ENCODE assay signal across 8 mouse cellular contexts in the genomic region with DNA sequence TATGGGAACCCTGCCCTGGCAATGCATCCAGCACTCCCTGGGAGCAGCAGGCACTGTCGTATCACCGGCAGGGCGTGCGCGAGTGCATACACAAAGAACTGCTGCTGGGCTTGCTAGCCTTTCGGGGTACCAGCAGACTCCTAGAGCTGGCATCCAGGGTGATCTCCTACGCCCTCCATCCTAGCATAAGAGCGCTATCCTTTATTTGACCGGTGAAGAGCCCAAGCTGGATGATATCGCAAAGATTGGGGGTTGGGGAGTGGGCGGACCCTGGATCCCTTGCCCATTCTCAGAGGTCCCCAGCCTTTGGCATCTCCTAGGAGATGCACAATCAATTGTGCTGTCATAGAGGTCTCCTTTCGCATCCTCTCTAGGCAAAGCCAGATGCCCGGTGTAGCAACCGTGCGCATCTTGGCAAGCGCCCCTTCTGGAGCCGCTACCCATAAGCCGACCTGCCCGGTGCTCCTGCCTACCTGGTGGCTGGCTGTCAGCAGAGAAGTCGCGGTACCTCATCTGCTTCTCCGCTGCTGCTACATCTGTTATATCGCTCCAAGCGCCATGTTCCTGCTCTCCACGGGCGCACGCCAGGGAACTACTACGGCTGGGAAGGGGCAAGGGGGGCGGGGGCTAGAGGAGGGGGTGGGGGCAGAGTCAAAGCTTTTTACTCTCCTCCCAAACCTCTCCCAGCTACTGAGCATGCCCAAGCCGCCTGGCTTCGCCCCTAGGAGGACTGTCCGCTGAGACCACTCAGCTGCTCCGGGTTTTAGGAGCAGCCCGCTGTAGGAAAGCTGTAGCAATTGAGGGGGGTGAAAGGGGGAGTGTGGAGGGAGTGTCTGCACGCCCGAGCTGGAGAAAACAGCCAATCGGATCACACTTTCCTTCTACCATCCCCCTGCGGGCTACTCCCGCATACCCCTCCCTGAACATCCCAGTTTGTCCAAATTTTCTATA. TPM values are rescaled to one million over a fixed set of nuclear protein-coding genes. Genes with fewer than 3 reads are reported as not detected.
DNase-seq lines count a peak whose midpoint lies in the region; ATAC-seq and TF ChIP-seq lines count a peak whose summit lies in the region.

Pak7 (minus strand) TSS at position 787 of the 951 bp plus-strand sequence.

- H3K27me3 ChIP-seq in forebrain, embryonic 12.5 days = no peaks in the 10 kb centered on the region
- no peaks in the 10 kb centered on the region for H3K27me3 ChIP-seq in hindbrain, postnatal 0 days (ENCODE audit: insufficient read depth, low read length)
- H3K27me3 ChIP-seq in limb, embryonic 11.5 days (ENCODE audit: control insufficient read depth, insufficient read depth, low read length) = peaks cover 3% of the 10 kb centered on the region; the same call in 1 of the 2 replicates

- DNase-seq in WW6 (ENCODE audit: low read depth, low spot score) = peak; percentile 28
- peak; percentile 85 for DNase-seq in brain, embryonic 18.5 days (ENCODE audit: low read depth, low spot score)
- DNase-seq in hindbrain, postnatal 0 days (ENCODE audit: low spot score) = peak; percentile 95
- peak; percentile 81 for DNase-seq in limb, embryonic 11.5 days (ENCODE audit: low spot score)
- DNase-seq in spleen, postnatal 4 days (ENCODE audit: low spot score in 2 of 2) = no peak
- DNase-seq in thymus, postnatal 36 days = no peak

- no peaks in the 10 kb centered on the region for H3K36me3 ChIP-seq in forebrain, embryonic 12.5 days (replicated peaks)
- H3K36me3 ChIP-seq in hindbrain, postnatal 0 days (ENCODE audit: insufficient read depth, low read length) = no peaks in the 10 kb centered on the region
- H3K36me3 ChIP-seq in limb, embryonic 11.5 days (ENCODE audit: control insufficient read depth, insufficient read depth, low read length) = no peaks in the 10 kb centered on the region

- H3K9ac ChIP-seq in forebrain, embryonic 12.5 days = peak within 1 kb of the TSS; percentile 70
- peak within 1 kb of the TSS; percentile 81 for H3K9ac ChIP-seq in hindbrain, postnatal 0 days (replicated peaks; ENCODE audit: low read length)
- H3K9ac ChIP-seq in limb, embryonic 11.5 days (ENCODE audit: low read length) = peak within 1 kb of the TSS; percentile 58

- ATAC-seq in forebrain, embryonic 12.5 days (ENCODE audit: low FRiP score) = peak; percentile 99
- ATAC-seq in hindbrain, postnatal 0 days = peak; percentile 98
- ATAC-seq in limb, embryonic 11.5 days (ENCODE audit: insufficient number of reproducible peaks, low FRiP score, low TSS enrichment, low read depth) = peak; percentile 99

- peak within 1 kb of the TSS; percentile 85 for H3K27ac ChIP-seq in forebrain, embryonic 12.5 days
- H3K27ac ChIP-seq in hindbrain, postnatal 0 days = peak within 1 kb of the TSS; percentile 93
- no peak within 1 kb of the TSS for H3K27ac ChIP-seq in limb, embryonic 11.5 days (replicated peaks; ENCODE audit: low read depth, low read length)
- H3K27ac ChIP-seq in olfactory bulb, adult 2 months (ENCODE audit: insufficient read depth, low read depth, low read length) = peak within 1 kb of the TSS; percentile 81

- no peaks in the 10 kb centered on the region for H3K9me3 ChIP-seq in forebrain, embryonic 12.5 days
- H3K9me3 ChIP-seq in hindbrain, postnatal 0 days (ENCODE audit: low read length) = no peaks in the 10 kb centered on the region
- no peaks in the 10 kb centered on the region for H3K9me3 ChIP-seq in limb, embryonic 11.5 days (ENCODE audit: control insufficient read depth, low read length)

- H3K4me3 ChIP-seq in forebrain, embryonic 12.5 days (replicated peaks) = peak within 1 kb of the TSS; percentile 69
- H3K4me3 ChIP-seq in hindbrain, postnatal 0 days (ENCODE audit: low read length) = peak within 1 kb of the TSS; percentile 74
- H3K4me3 ChIP-seq in limb, embryonic 11.5 days (ENCODE audit: low read depth, low read length) = peak within 1 kb of the TSS; percentile 61
- peak within 1 kb of the TSS; percentile 96 for H3K4me3 ChIP-seq in olfactory bulb, adult 2 months (ENCODE audit: insufficient read depth, low read depth, low read length)

- TF ChIP-seq CTCF in hindbrain, postnatal 0 days (IDR thresholded peaks at IDR 0.05; ENCODE audit: low read depth) = no peak
- TF ChIP-seq CTCF in olfactory bulb, adult 2 months (IDR thresholded peaks at IDR 0.05; ENCODE audit: insufficient read depth, low read depth, low read length) = no peak

- peak within 1 kb of the TSS; percentile 59 for H3K4me2 ChIP-seq in forebrain, embryonic 12.5 days
- H3K4me2 ChIP-seq in hindbrain, postnatal 0 days (ENCODE audit: low read depth, low read length) = peak within 1 kb of the TSS; percentile 68
- peak within 1 kb of the TSS; percentile 88 for H3K4me2 ChIP-seq in limb, embryonic 11.5 days (ENCODE audit: low read depth, severe bottlenecking)

- peaks cover 7% of the 10 kb centered on the region for H3K4me1 ChIP-seq in forebrain, embryonic 12.5 days
- H3K4me1 ChIP-seq in hindbrain, postnatal 0 days (ENCODE audit: insufficient read depth, low read length) = 0 out of 2 replicates have a peak, but pooled peaks cover 3% of the 10 kb centered on the region
- no peaks in the 10 kb centered on the region for H3K4me1 ChIP-seq in limb, embryonic 11.5 days (ENCODE audit: control insufficient read depth, insufficient read depth, low read length)
- H3K4me1 ChIP-seq in olfactory bulb, adult 2 months (ENCODE audit: control insufficient read depth, insufficient read depth, low read length) = no peaks in the 10 kb centered on the region

- 0 out of 2 replicates have a peak, but pooled peaks have one; percentile 31 for TF ChIP-seq POLR2A in olfactory bulb, adult 2 months (IDR thresholded peaks at IDR 0.05; ENCODE audit: insufficient read depth, low read depth, low read length)

- 1% methylated on average over 39 of the region's 39 CpGs for WGBS in forebrain, embryonic 12.5 days
- 1% methylated on average over 38 of the region's 39 CpGs for WGBS in hindbrain, postnatal 0 days
- WGBS in limb, embryonic 11.5 days = 1% methylated on average over 39 of the region's 39 CpGs
- 1% methylated on average over 39 of the region's 39 CpGs for WGBS in olfactory bulb, adult 2 months

RNA-seq across cellular contexts. Expression of gene Pak7, which starts in this region (rescaled TPM):
- 15.8 and 17.2 TPM in 2 replicates for polyA plus RNA-seq in forebrain, embryonic 12.5 days (2016; fragmentation: Nextera tagmentation; extraction: Ambion mirVana)
- total RNA-seq in hindbrain, postnatal 0 days (2014; rRNA removed) = 21.0 and 21.4 TPM in 2 replicates
- 15.3 and 16.6 TPM in 2 replicates for polyA plus RNA-seq in hindbrain, postnatal 0 days (2015; fragmentation: Nextera tagmentation; extraction: Ambion mirVana)
- 2.2 and 2.5 TPM in 2 replicates for polyA plus RNA-seq in limb, embryonic 11.5 days (2014; fragmentation: Nextera tagmentation; extraction: Ambion mirVana)
- polyA plus RNA-seq in olfactory bulb, adult 2 months (2012; ENCODE audit: insufficient read depth, insufficient read length, low replicate concordance, missing spikeins) = not detected in 2 replicates

Comparison
In these comparisons a context has a peak if more than half of its experiments do, and no peak if none do; other contexts are left out.
1. DNase-seq: peak in WW6 (single experiment), brain, embryonic 18.5 days (single experiment), hindbrain, postnatal 0 days (single experiment) and limb, embryonic 11.5 days (single experiment); none in spleen, postnatal 4 days (0 of 2) and thymus, postnatal 36 days (0 of 2).
2. Peak in every context shown above with its lines, with median percentiles within 50 percentile points of each other: ATAC-seq, H3K4me2 ChIP-seq, H3K4me3 ChIP-seq and H3K9ac ChIP-seq.